Mouse (Mus musculus): Measurements from ENCODE around the gene Slc26a10. TPM values are rescaled to one million over a fixed set of nuclear protein-coding genes. Genes with fewer than 3 reads are reported as not detected.

The Slc26a10 gene
- polyA plus RNA-seq (2015; fragmentation: Nextera tagmentation; extraction: Ambion mirVana) = 0.93 and 1.1 TPM in 2 replicates

DNA sequence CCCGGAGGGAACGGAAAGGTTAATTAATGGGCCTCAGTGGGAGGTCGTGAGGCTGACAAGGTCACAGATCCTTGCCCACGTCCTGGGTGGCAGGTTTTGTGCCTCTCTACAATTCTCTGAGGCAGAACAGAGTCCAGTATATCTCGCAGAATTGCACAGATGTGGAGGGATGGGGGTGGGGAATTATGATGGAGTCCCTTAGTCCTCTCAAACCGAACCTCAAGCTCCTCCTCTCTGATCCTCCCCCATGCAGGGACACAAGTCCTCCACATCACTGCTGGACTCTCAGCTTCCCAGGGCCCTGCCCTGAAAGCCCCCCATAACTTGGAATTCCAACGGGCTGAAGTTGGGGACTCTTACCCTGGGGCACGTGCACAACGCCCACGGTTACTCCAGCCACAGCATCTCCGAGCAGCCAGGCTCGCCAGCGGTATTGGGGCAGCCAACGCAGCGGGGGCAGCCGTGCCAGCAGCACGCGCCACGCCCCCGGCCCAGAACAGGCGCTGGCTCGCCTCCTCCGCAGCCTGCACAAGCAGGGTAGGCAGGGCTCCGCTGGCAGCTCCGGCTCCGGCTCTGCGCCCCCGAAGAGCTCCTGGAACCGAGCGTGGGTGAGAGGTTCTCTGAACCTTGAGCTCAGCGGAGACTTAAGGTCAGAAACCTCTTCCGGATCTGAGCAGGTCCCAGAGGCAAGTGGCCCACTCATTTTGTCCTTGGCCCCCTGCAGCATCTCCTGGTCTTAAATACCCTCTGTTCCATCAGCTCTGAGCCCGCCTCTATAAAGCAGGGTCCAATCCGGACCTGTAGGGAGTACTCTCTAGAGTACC is at the start of gene Slc26a10:
Gene Slc26a10 (minus strand): TSS at position 775 of the 824 bp plus-strand sequence.
- H3K4me3 ChIP-seq = peak within 1 kb of the TSS; percentile 17
- H3K27ac ChIP-seq = no peak within 1 kb of the TSS
- H3K27me3 ChIP-seq = peaks cover 67% of the 10 kb centered on the region
- peaks cover 40% of the 10 kb centered on the region for H3K4me1 ChIP-seq
- ATAC-seq = peak; percentile 41
- no peaks in the 10 kb centered on the region for H3K9me3 ChIP-seq (replicated peaks)
- H3K36me3 ChIP-seq (ENCODE audit: poor library complexity, severe bottlenecking) = 0 out of 2 replicates have a peak, but pooled peaks cover 4% of the 10 kb centered on the region
- WGBS = 3% methylated on average over 34 of the region's 34 CpGs
- peak within 1 kb of the TSS; percentile 6; the same call in 1 of the 2 replicates for H3K9ac ChIP-seq
- peak within 1 kb of the TSS; percentile 47 for H3K4me2 ChIP-seq

DNA sequence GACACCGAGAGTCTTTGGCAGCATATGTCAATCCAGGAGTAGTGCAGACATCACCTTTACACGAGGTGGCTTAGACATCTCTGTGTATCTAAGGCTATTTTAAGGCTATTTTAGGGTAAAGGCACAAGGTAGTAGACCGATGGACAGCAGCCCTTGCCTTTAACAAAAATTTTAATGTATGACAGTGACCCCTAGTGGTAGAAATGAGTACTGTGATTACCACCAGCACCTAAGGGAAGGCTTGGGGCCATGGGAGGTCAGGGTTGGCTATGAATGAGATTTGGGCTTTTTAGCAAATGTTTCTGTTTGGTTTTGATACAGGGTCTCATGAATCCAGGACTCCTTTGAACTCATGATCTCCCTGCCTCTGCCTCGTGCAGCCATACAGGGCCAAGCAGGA is 48.5 kb upstream of the Slc26a10 start:
- peak; percentile 55 for ATAC-seq
- Histone ChIP-seq H3K36me3 (ENCODE audit: poor library complexity, severe bottlenecking) (peaks cover 59% of the 10 kb centered on the region), H3K27me3 (no peaks in the 10 kb centered on the region), H3K9me3 (replicated peaks) (no peaks in the 10 kb centered on the region), H3K4me1 (no peaks in the 10 kb centered on the region), H3K4me3 (no peak overlapping the region), H3K27ac (no peak overlapping the region), H3K9ac (no peak overlapping the region), H3K4me2 (no peak overlapping the region)
- WGBS = 24% methylated on average over 4 of the region's 4 CpGs

DNA sequence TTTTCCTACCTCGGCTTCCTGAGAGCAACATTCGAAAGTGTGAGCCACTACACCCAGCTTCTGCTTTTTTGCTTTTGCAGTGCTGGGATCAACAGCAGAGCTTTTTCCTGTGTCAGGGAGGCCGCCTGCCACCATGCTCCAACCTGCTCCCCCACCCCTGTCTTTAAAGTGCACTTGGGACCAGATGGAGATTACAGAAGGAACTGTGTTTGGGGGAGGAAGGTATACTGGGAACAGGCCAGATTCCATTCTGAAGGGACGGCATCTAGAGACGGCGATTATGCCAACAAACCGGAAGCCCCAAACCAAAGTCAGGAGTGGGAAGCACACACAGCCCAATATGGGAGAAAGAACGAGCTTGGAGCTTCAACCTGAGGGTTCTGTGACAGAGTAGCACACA is 46.7 kb upstream of the Slc26a10 start:
- no peak overlapping the region for H3K9ac ChIP-seq
- 85% methylated on average over 8 of the region's 8 CpGs for WGBS

DNA sequence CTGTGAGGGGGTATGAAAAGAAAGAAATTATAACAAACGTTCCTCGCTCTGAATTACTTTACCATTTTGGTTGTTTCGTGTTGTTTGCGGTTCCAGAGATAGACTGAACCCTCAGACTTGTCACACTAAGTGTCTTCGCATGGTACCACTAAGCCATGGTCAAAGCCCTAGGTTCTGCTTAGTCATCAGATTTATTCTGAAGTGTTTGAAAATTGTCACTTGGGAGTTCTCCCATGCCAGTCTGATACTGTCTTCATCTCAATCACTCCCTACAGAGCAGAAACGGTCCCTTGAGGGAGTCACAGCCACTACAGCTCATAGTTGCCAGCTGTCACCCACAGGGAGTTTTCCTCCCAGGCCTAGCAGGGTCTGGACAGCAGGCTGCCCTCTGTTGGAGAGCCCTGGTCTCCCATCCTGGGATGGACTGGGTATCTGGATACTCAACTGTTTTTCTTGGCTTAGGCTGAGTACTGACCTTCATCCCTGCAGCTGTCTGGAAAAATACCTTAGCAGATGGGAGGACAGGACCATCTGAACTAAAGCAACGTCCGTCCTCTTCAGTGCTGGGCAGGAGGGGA is 46.0 kb upstream of the Slc26a10 start:
- Histone ChIP-seq H3K9ac (no peak overlapping the region), H3K36me3 (ENCODE audit: poor library complexity, severe bottlenecking) (peaks cover 42% of the 10 kb centered on the region), H3K9me3 (replicated peaks) (no peaks in the 10 kb centered on the region), H3K4me1 (no peaks in the 10 kb centered on the region), H3K27me3 (no peaks in the 10 kb centered on the region), H3K4me3 (no peak overlapping the region), H3K27ac (no peak overlapping the region), H3K4me2 (no peak overlapping the region)
- ATAC-seq = 0 out of 2 replicates have a peak, but pooled peaks have one; percentile 19
- 76% methylated on average over 8 of the region's 8 CpGs for WGBS

More for the DNA sequence above, 46.7 kb upstream of the Slc26a10 start:
- ATAC-seq = no peak
- H3K4me2 ChIP-seq = no peak overlapping the region
- H3K27ac ChIP-seq = no peak overlapping the region
- H3K27me3 ChIP-seq = no peaks in the 10 kb centered on the region
- no peaks in the 10 kb centered on the region for H3K4me1 ChIP-seq
- no peaks in the 10 kb centered on the region for H3K9me3 ChIP-seq (replicated peaks)
- peaks cover 48% of the 10 kb centered on the region for H3K36me3 ChIP-seq (ENCODE audit: poor library complexity, severe bottlenecking)
- H3K4me3 ChIP-seq = no peak overlapping the region

DNA sequence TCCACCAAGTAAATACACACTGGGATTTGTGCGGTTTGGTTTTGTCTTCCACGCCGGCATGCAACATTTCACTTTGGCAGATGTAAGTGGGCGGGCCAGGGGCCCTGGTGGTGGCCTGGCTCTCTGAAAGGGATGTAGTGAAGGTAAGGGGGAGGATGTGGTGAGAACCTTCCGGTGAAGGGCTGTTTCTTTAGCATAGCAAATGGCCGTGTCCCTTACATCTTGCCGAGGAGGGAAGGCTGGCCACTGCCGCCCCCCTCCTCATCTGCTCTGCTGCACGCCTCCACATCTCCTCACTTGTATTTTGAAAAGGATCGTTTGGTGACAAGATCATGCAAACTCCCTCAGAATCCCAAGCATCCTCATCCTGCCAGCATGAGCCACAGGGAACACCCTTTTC is 45.3 kb upstream of the Slc26a10 start:
- Histone ChIP-seq H3K36me3 (ENCODE audit: poor library complexity, severe bottlenecking) (peaks cover 36% of the 10 kb centered on the region), H3K4me3 (no peak overlapping the region), H3K27me3 (no peaks in the 10 kb centered on the region), H3K9me3 (replicated peaks) (no peaks in the 10 kb centered on the region), H3K27ac (no peak overlapping the region), H3K4me2 (no peak overlapping the region), H3K9ac (no peak overlapping the region), H3K4me1 (no peaks in the 10 kb centered on the region)
- 33% methylated on average over 10 of the region's 10 CpGs for WGBS
- no peak for ATAC-seq

DNA sequence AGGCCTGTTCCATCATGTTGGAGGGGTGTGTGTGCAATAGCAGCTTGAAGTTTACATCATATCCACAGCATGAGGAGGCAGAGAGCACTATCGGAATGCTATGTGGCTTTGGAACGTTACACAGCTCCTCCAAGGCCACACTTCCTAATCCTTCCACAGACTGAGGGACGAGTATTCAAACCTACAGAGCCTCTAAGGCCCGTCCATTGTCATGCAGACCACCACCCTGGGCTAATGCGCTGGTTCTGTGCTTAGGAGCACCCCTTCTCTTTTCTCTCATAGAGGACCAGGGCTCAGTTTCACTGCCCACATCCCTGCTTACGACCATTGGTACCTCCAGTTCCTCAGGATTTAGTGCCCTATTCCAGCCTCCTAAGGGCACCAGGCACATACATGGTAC is 44.8 kb upstream of the Slc26a10 start:
- Histone ChIP-seq H3K27me3 (no peaks in the 10 kb centered on the region), H3K9me3 (replicated peaks) (no peaks in the 10 kb centered on the region), H3K4me3 (no peak overlapping the region), H3K4me1 (no peaks in the 10 kb centered on the region), H3K27ac (no peak overlapping the region), H3K4me2 (no peak overlapping the region), H3K36me3 (ENCODE audit: poor library complexity, severe bottlenecking) (peaks cover 31% of the 10 kb centered on the region), H3K9ac (no peak overlapping the region)
- 25% methylated on average over 6 of the region's 6 CpGs for WGBS
- no peak for ATAC-seq

DNA sequence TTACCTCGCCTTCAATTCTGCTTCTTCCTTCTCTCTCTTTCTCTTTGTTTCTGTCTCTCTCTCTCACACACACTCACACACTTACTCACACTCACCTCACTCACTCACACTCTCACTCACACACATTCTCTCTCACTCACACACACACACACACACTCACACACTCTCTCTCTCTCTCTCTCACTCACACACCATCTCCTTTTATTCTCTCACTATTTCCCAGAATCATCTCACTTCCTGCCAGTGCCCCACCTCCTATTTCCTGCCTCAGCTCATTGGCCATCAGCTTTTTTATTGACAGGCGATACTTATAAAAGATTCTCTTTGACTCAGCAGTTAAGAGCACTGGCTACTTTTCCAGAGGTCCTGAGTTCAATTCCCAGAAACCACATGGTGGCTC is 37.9 kb upstream of the Slc26a10 start:
- no peak overlapping the region for H3K4me2 ChIP-seq
- no peaks in the 10 kb centered on the region for H3K36me3 ChIP-seq (ENCODE audit: poor library complexity, severe bottlenecking)
- H3K4me1 ChIP-seq = no peaks in the 10 kb centered on the region
- H3K9me3 ChIP-seq (replicated peaks) = no peaks in the 10 kb centered on the region
- ATAC-seq = no peak
- no peaks in the 10 kb centered on the region for H3K27me3 ChIP-seq
- no peak overlapping the region for H3K27ac ChIP-seq
- WGBS = 86% methylated on average over 2 of the region's 2 CpGs
- no peak overlapping the region for H3K4me3 ChIP-seq
- H3K9ac ChIP-seq = no peak overlapping the region

DNA sequence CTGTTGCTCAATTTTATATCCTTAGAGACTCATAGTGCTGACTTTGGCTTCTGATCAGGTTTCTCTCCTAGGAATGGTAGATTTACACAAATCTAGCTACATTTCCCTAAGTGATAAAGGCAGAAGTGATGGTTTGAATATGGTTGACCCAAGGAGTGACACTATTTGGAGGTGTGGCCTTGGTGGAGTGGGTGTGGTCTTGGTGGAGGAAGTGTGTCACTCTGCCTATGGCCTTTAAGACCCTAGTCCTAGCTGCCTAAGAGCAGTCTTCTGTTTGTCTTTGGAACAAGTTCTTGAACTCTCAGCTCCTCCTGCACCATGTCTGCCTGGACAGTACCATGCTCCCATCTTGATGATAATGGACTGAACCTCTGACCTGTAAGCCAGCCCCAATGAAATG is 36.7 kb upstream of the Slc26a10 start:
- Histone ChIP-seq H3K27ac (no peak overlapping the region), H3K4me2 (no peak overlapping the region), H3K36me3 (ENCODE audit: poor library complexity, severe bottlenecking) (no peaks in the 10 kb centered on the region), H3K9me3 (replicated peaks) (no peaks in the 10 kb centered on the region), H3K27me3 (no peaks in the 10 kb centered on the region), H3K9ac (no peak overlapping the region), H3K4me1 (no peaks in the 10 kb centered on the region), H3K4me3 (no peak overlapping the region)
- no peak for ATAC-seq

DNA sequence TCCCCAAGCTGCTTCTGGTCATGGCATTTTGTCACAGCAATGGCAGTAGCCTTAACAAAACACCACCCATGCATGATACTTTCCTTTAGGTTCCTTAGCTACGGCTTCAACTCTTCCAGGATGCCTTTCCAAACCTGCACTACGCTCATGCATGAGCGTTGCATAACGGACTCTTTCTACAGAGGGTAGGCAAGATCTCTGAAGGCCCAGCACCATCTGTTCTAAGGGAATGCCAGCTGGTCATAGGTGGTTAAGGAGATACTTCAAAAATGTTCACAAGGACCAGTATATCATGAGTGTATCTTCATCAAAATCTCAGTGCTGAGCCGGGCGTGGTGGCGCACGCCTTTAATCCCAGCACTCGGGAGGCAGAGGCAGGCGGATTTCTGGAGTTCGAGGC is 36.0 kb upstream of the Slc26a10 start:
- Histone ChIP-seq H3K4me3 (no peak overlapping the region), H3K4me1 (no peaks in the 10 kb centered on the region)

DNA sequence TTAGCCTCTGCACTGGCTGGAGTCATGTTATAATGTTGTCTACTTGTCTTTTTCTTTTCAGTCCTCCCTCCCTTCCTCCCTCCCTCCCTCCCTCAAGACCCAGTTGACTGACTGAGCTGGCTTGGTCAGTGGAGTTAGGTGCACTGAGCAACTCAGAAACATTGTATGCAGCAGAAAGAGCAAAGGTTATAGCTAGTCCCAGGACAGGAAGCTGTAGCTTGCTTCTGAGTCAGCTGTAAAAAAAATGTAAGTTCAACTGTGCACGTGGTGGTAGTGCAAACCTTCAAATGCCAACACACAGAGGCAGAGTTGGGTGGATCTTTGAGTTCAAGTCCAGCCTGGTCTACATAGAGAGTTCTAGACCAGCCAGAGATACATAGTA is 34.0 kb upstream of the Slc26a10 start:
- Histone ChIP-seq H3K27me3 (no peaks in the 10 kb centered on the region), H3K36me3 (ENCODE audit: poor library complexity, severe bottlenecking) (no peaks in the 10 kb centered on the region), H3K9ac (no peak overlapping the region), H3K4me3 (no peak overlapping the region), H3K27ac (no peak overlapping the region), H3K4me1 (peaks cover 16% of the 10 kb centered on the region), H3K9me3 (replicated peaks) (no peaks in the 10 kb centered on the region), H3K4me2 (no peak overlapping the region)
- 66% methylated on average over 1 of the region's 1 CpGs for WGBS
- ATAC-seq = no peak

More for the DNA sequence above, 36.0 kb upstream of the Slc26a10 start:
- Histone ChIP-seq H3K27me3 (no peaks in the 10 kb centered on the region), H3K27ac (no peak overlapping the region), H3K9ac (no peak overlapping the region), H3K36me3 (ENCODE audit: poor library complexity, severe bottlenecking) (no peaks in the 10 kb centered on the region), H3K4me2 (no peak overlapping the region), H3K9me3 (replicated peaks) (no peaks in the 10 kb centered on the region)
- WGBS = 95% methylated on average over 11 of the region's 11 CpGs
- no peak for ATAC-seq

DNA sequence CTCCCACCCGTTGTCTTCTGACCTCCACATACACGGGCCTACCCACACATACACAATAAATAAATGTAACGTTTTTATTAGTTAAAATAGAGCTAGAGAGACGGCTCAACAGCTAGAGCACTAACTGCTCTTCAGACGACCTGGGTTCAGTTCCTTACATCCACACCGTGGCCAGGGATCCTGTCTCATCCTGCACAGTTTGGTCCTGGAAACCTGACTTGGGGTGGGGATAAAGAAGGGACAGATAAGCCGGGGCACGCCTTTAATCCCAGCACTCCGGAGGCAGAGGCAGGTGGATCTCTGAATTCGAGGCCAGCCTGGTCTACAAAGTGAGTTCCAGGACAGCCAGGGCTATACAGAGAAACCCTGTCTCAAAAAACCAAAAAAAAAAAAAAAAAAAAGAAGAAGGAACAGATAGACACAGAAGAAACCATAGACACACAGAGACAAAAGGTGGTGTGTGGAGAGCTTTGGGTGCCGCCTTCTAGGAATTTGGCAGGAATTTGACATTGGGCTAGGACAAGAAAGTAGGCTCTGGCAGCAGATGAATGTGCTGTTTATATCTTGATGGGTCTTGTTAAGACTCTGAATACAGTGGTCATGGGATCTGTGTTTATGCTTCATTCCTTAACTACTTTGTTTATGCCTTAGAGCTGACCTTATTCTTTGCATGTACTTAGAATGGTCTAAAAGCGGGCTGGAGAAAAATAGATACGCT is 33.4 kb upstream of the Slc26a10 start:
- Histone ChIP-seq H3K27ac (no peak overlapping the region), H3K9ac (no peak overlapping the region), H3K4me1 (peaks cover 18% of the 10 kb centered on the region), H3K4me2 (no peak overlapping the region), H3K4me3 (no peak overlapping the region), H3K27me3 (no peaks in the 10 kb centered on the region), H3K9me3 (replicated peaks) (no peaks in the 10 kb centered on the region), H3K36me3 (ENCODE audit: poor library complexity, severe bottlenecking) (0 out of 2 replicates have a peak, but pooled peaks cover under 1% of the 10 kb centered on the region)
- ATAC-seq = no peak
- WGBS = 85% methylated on average over 13 of the region's 13 CpGs

DNA sequence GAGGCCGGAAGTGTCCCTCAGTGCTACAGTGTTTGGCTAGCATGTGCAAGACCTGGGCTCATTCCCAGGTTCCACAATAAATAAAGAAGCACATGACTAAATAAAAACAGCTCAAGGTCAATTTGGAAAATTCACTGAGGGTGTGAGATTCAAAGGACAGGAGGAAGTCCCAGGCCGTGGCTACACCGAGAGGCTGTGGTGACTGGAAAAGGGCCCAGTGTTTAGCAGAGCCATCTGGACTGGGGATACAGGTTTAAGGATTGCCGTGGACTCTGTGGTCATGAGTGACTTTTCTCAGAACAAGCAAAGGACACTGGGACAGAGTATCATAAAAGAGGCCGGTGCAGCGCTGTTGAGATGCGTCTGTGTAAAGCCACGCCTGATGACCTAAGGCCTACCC is 32.8 kb upstream of the Slc26a10 start:
- Histone ChIP-seq H3K4me1 (peaks cover 18% of the 10 kb centered on the region), H3K27ac (no peak overlapping the region), H3K4me2 (no peak overlapping the region), H3K9me3 (replicated peaks) (no peaks in the 10 kb centered on the region), H3K27me3 (no peaks in the 10 kb centered on the region), H3K36me3 (ENCODE audit: poor library complexity, severe bottlenecking) (peaks cover 6% of the 10 kb centered on the region), H3K4me3 (no peak overlapping the region), H3K9ac (no peak overlapping the region)
- 92% methylated on average over 8 of the region's 8 CpGs for WGBS
- no peak for ATAC-seq
